Mouse (Mus musculus) kidney, postnatal 0 days (tissue): ENCODE measurements around the gene Txn1. TPM values are rescaled to one million over a fixed set of nuclear protein-coding genes. Genes with fewer than 3 reads are reported as not detected.
A peak's percentile ranks its signal among the peaks of the same experiment; 100 is the strongest.

Source experiments
- ATAC-seq: fragments of 200-750 bp; cut with Nextera tagmentation; replicated peaks from 2 replicates; pipeline ENCODE4 v1.8.0; 2017; ENCODE audit warnings: low read depth, moderate number of reproducible peaks, moderate TSS enrichment, moderate library complexity; ENCODE audit not compliant: low FRiP score
- DNase-seq: peaks from one replicate; pipeline ENCODE4 v3.0.0-alpha.2; 2016; ENCODE audit warnings: low spot score
- H3K27ac ChIP-seq: fragments of 300-500 bp; sonication (generic); 2 replicates; pipeline ENCODE4 v1.5.1; 2014; ENCODE audit warnings: mild to moderate bottlenecking
- H3K27me3 ChIP-seq: fragments of 300-500 bp; sonication (generic); 2 replicates; pipeline ENCODE4 v1.6.1; 2014; ENCODE audit warnings: low read length, mixed read lengths; ENCODE audit not compliant: insufficient read depth
- H3K36me3 ChIP-seq: fragments of 300-500 bp; sonication (generic); 2 replicates; pipeline ENCODE4 v1.6.1; 2014; ENCODE audit warnings: low read length, mixed read lengths; ENCODE audit not compliant: insufficient read depth
- H3K4me1 ChIP-seq: fragments of 300-500 bp; sonication (generic); replicated peaks from 2 replicates; pipeline ENCODE4 v1.6.1; 2014; ENCODE audit warnings: antibody characterized with exemption, low read length, mixed read lengths; ENCODE audit not compliant: insufficient read depth
- H3K4me2 ChIP-seq: fragments of 300-500 bp; sonication (generic); 2 replicates; pipeline ENCODE4 v1.6.1; 2014; ENCODE audit warnings: mild to moderate bottlenecking, low read length, moderate library complexity, mixed read lengths
- H3K4me3 ChIP-seq: fragments of 300-500 bp; sonication (generic); replicated peaks from 2 replicates; pipeline ENCODE4 v1.5.1; 2014; ENCODE audit warnings: low read depth, low read length
- H3K9ac ChIP-seq: fragments of 300-500 bp; sonication (generic); 2 replicates; pipeline ENCODE4 v1.6.1; 2014; ENCODE audit warnings: low read depth, low read length
- H3K9me3 ChIP-seq: fragments of 300-500 bp; sonication (generic); replicated peaks from 2 replicates; pipeline ENCODE4 v1.6.1; 2016; ENCODE audit warnings: low read length, inconsistent platforms, mixed read lengths
- CTCF ChIP-seq: IDR thresholded peaks from 2 replicates; pipeline ENCODE4 v1.5.1; 2016; ENCODE audit warnings: antibody characterized with exemption, low read depth, mild to moderate bottlenecking, moderate library complexity
- WGBS: fragments of 180-500 bp; shearing (Covaris S2); extraction: QIAGEN DNeasy Blood & Tissue Kit; methylation state at CpG from one replicate; pipeline ENCODE4 v1.1.7; 2014; 5-methylcytosine and 5-hydroxymethylcytosine counted together
- polyA plus RNA-seq: library from polyadenylated mRNA; unstranded; fragments of >200 nt; fragmentation: Nextera tagmentation; extraction: Ambion mirVana; gene quantifications from 2 replicates; pipeline ENCODE4 v1.2.1, GENCODE M21; 2015

The Txn1 gene
- polyA plus RNA-seq, 1 experiment from 2014 or later = 497 TPM

- DNase-seq (no peak), ATAC-seq (no peak)
- H3K27me3 ChIP-seq = no peaks in the 10 kb centered on the region
- TF ChIP-seq CTCF = no peak
- H3K9me3 ChIP-seq = no peaks in the 10 kb centered on the region
- H3K9ac ChIP-seq = no peak overlapping the region
- H3K36me3 ChIP-seq = no peaks in the 10 kb centered on the region
- WGBS = 54% methylated on average over 4 of the region's 4 CpGs
- H3K4me2 ChIP-seq = peak overlapping the region; percentile 55
- H3K4me3 ChIP-seq = no peak overlapping the region
- H3K27ac ChIP-seq = peak overlapping the region; percentile 43; the same call in 1 of the 2 replicates
- H3K4me1 ChIP-seq = peaks cover 11% of the 10 kb centered on the region
These were observed 39.5 kb downstream of the Txn1 start for GRCm38 (mm10) chr4:57916711-57917110.

DNA sequence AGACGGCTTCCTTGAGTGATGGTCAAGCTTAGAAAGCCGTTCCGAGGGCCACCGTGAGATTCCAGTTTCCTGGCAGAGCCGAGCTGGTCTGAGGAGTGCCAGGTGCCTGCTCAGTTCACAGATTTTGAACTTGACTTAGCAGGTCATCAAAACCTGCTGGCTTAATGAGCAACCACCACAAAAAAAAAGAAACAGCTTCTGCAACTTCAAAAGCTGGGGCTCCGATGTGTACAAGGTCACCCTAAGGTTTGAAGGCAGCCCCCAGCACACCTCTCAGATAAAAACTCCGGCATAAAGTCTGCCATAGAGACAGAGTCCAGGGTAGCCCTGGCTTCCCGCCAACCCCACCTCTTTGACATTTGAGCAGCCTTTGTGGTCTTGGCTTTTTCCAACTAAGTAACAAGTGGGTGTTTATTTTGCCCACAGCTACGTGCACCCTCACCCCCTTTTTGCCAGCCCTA is 40.0 kb downstream of the Txn1 start, which contains the start of gene D630039A03Rik:
TSS of gene D630039A03Rik (minus strand) at position 97 of the 461 bp plus-strand sequence.
- Histone ChIP-seq H3K4me3 (peak within 1 kb of the TSS; percentile 29), H3K4me2 (peak within 1 kb of the TSS; percentile 55), H3K36me3 (no peaks in the 10 kb centered on the region), H3K27me3 (no peaks in the 10 kb centered on the region), H3K27ac (peak within 1 kb of the TSS; percentile 75), H3K9ac (peak within 1 kb of the TSS; percentile 46; the same call in 1 of the 2 replicates), H3K4me1 (peaks cover 11% of the 10 kb centered on the region), H3K9me3 (no peaks in the 10 kb centered on the region)
- TF ChIP-seq CTCF = no peak
- WGBS = 6% methylated on average over 9 of the region's 9 CpGs
- DNase-seq (peak; percentile 34), ATAC-seq (no peak)

DNA sequence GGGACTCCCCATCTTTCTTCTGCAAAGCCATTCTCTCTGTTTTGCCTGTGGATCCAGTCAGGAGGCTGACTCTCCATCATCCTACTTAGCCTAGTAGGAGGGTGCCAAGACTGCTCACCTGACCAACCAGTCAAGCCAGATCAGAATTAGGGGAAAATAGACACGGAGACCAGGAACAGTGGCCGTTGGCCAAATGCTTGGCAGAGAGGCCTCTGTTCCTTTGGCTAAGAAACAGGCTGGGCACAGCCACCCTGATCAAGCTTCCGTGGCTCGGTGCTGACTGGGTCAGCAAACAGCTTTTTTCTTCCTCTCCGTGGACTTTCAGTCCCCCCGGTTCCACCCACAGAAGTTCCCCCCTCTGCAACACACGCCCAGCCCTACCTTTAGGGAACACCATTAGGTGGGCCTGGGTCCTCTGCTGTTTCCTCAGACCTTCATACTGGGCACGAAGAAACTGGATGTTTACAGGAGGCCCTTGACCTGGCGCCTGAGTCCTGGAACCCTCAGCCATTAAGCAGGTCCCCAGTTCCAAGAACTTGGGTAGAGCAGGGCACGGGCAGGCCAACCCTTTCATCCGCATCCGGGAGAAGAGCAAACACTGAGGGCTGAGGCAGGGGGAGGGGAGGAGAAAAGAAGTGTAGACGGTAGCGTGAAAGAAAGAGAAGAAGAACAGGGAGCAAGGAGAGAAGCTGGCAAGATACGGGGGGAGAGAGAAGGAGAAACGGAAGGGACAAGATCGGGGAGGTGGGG is 40.8 kb downstream of the Txn1 start:
- H3K36me3 ChIP-seq = no peaks in the 10 kb centered on the region
- DNase-seq (no peak), ATAC-seq (0 out of 2 replicates have a peak, but pooled peaks have one; percentile 49)
- peak overlapping the region; percentile 46; the same call in 1 of the 2 replicates for H3K9ac ChIP-seq
- WGBS = 27% methylated on average over 17 of the region's 17 CpGs
- no peak for TF ChIP-seq CTCF
- H3K27me3 ChIP-seq = no peaks in the 10 kb centered on the region
- peak overlapping the region; percentile 29 for H3K4me3 ChIP-seq
- peak overlapping the region; percentile 75 for H3K27ac ChIP-seq
- H3K9me3 ChIP-seq = no peaks in the 10 kb centered on the region
- peaks cover 8% of the 10 kb centered on the region for H3K4me1 ChIP-seq
- H3K4me2 ChIP-seq = peak overlapping the region; percentile 55

GRCm38 (mm10) chr4:57914193-57915190 is 41.7 kb downstream of the Txn1 start:
- Histone ChIP-seq H3K4me2 (peak overlapping the region; percentile 55), H3K9me3 (no peaks in the 10 kb centered on the region), H3K9ac (no peak overlapping the region), H3K27ac (peak overlapping the region; percentile 75), H3K4me1 (peaks cover 8% of the 10 kb centered on the region), H3K36me3 (no peaks in the 10 kb centered on the region), H3K27me3 (no peaks in the 10 kb centered on the region), H3K4me3 (peak overlapping the region; percentile 29; the same call in 1 of the 2 replicates)
- ATAC-seq (no peak; the same call in 1 of the 2 replicates), DNase-seq (peak; percentile 40)
- TF ChIP-seq CTCF = peak; percentile 51
- WGBS = 71% methylated on average over 10 of the region's 10 CpGs

DNA sequence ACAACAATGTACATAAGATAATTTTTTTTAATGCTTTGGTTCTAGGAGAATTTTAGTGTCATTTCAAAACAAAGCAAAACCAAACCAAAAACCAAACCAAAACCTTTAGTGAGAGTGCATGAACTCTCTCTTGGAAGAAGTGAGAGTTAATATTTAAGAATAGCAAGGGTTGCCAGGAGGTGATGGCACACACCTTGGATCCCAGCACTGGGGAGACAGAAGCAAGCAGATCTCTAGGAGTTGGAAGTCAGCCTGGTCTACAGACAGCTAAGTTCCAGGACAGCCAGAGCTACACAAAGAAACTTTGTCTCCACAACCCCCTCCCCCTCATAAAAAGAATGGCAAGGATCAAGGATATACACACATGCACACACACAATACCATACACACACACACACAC is 43.2 kb downstream of the Txn1 start:
- TF ChIP-seq CTCF = no peak
- no peaks in the 10 kb centered on the region for H3K36me3 ChIP-seq
- H3K9me3 ChIP-seq = no peaks in the 10 kb centered on the region
- no peaks in the 10 kb centered on the region for H3K27me3 ChIP-seq
- no peak overlapping the region for H3K27ac ChIP-seq
- H3K4me1 ChIP-seq = peaks cover 8% of the 10 kb centered on the region
- ATAC-seq (no peak), DNase-seq (no peak)
- H3K4me3 ChIP-seq = no peak overlapping the region
- H3K9ac ChIP-seq = no peak overlapping the region
- no peak overlapping the region for H3K4me2 ChIP-seq

DNA sequence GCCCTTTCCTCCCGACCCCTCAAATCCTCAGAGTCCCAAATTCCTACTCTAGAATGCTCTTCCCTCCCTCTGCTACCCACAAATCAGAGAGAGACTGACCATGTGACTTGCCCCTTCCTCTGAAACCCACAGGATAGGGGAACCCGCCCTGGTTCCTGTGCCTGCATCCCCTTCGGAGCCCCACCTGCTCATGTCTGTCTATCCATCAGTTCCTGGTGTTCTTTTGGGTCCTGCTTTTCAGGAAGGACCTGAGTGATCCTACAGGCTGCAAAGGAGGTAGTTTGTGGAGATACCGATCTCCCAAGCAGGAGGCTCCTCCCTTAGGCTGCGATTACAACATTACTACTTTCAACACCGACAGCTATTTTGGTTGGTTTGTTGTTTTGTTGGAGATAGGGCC is 47.4 kb downstream of the Txn1 start:
- Histone ChIP-seq H3K4me3 (no peak overlapping the region), H3K36me3 (no peaks in the 10 kb centered on the region), H3K9me3 (no peaks in the 10 kb centered on the region), H3K27ac (no peak overlapping the region), H3K9ac (no peak overlapping the region), H3K4me1 (no peaks in the 10 kb centered on the region), H3K4me2 (no peak overlapping the region), H3K27me3 (no peaks in the 10 kb centered on the region)
- DNase-seq (no peak), ATAC-seq (no peak)
- WGBS = 64% methylated on average over 6 of the region's 6 CpGs
- TF ChIP-seq CTCF = no peak
